9 mouse cellular contexts compared by ENCODE assay signal in genomic region chr10:128584386-128584785, GRCm38 (mm10). TPM values are rescaled to one million over a fixed set of nuclear protein-coding genes. Genes with fewer than 3 reads are reported as not detected.
DNase-seq lines count a peak whose midpoint lies in the region; ATAC-seq and TF ChIP-seq lines count a peak whose summit lies in the region.
"Had no signal": no experiment of that assay in that cellular context is flagged by ENCODE, and none has a peak within 500 bp of the region (broad histone marks: within the 10 kb centered on the region; RNA-seq: fewer than 3 reads in every experiment).

No protein-coding gene starts in this region.

- H3K4me3 ChIP-seq in heart, embryonic 13.5 days, result no peak overlapping the region
- H3K4me3 ChIP-seq in heart, adult 2 months, result no peak overlapping the region
- H3K4me3 ChIP-seq in embryonic facial prominence, embryonic 11.5 days (ENCODE audit: low read depth, low read length), result no peak overlapping the region
- no peak overlapping the region for H3K4me3 ChIP-seq in stomach, postnatal 0 days (ENCODE audit: low read depth, low read length)
- H3K4me3 ChIP-seq in neural tube, embryonic 15.5 days (replicated peaks), result no peak overlapping the region

- 0 out of 2 replicates have a peak overlapping the region, but pooled peaks have one; percentile 78 for H3K9ac ChIP-seq in heart, embryonic 13.5 days
- H3K9ac ChIP-seq in heart, adult 2 months (ENCODE audit: low read depth, low read length), result no peak overlapping the region
- H3K9ac ChIP-seq in embryonic facial prominence, embryonic 11.5 days (replicated peaks; ENCODE audit: low read length), result no peak overlapping the region
- H3K9ac ChIP-seq in stomach, postnatal 0 days (ENCODE audit: low read length), result no peak overlapping the region; the same call in 1 of the 2 replicates
- no peak overlapping the region for H3K9ac ChIP-seq in neural tube, embryonic 15.5 days (replicated peaks)

- TF ChIP-seq EP300 in heart, adult 2 months (IDR thresholded peaks at IDR 0.05; ENCODE audit: insufficient read depth, low read depth, low read length), result no peak
- peak; percentile 59 for TF ChIP-seq EP300 in stomach, postnatal 0 days (optimal IDR thresholded peaks at IDR 0.05)

- peaks cover 49% of the 10 kb centered on the region for H3K27me3 ChIP-seq in heart, embryonic 13.5 days (replicated peaks)
- H3K27me3 ChIP-seq in heart, adult 2 months (ENCODE audit: control insufficient read depth, insufficient read depth, low read length), result no peaks in the 10 kb centered on the region
- peaks cover 21% of the 10 kb centered on the region for H3K27me3 ChIP-seq in embryonic facial prominence, embryonic 11.5 days (ENCODE audit: control insufficient read depth, insufficient read depth, low read length)
- no peaks in the 10 kb centered on the region for H3K27me3 ChIP-seq in stomach, postnatal 0 days (ENCODE audit: control insufficient read depth, insufficient read depth, low read length)
- peaks cover 46% of the 10 kb centered on the region for H3K27me3 ChIP-seq in neural tube, embryonic 15.5 days (replicated peaks)

- ATAC-seq in heart, embryonic 13.5 days (ENCODE audit: extremely low read depth, insufficient number of reproducible peaks, low FRiP score, low TSS enrichment), result no peak
- ATAC-seq in embryonic facial prominence, embryonic 11.5 days (replicated peaks; ENCODE audit: insufficient number of reproducible peaks, low FRiP score, low TSS enrichment, low read depth), result no peak
- ATAC-seq in stomach, postnatal 0 days (ENCODE audit: low FRiP score, low TSS enrichment), result peak; percentile 68
- ATAC-seq in neural tube, embryonic 15.5 days (ENCODE audit: low FRiP score), result no peak

- WGBS in heart, embryonic 13.5 days, result 15% methylated on average over 4 of the region's 4 CpGs
- WGBS in heart, adult 2 months, result 39% methylated on average over 4 of the region's 4 CpGs
- 19% methylated on average over 4 of the region's 4 CpGs for WGBS in embryonic facial prominence, embryonic 11.5 days
- 8% methylated on average over 4 of the region's 4 CpGs for WGBS in stomach, postnatal 0 days
- WGBS in neural tube, embryonic 15.5 days, result 7% methylated on average over 4 of the region's 4 CpGs

- peak overlapping the region; percentile 63 for H3K4me2 ChIP-seq in heart, embryonic 13.5 days
- H3K4me2 ChIP-seq in embryonic facial prominence, embryonic 11.5 days (ENCODE audit: low read depth, low read length), result no peak overlapping the region
- peak overlapping the region; percentile 8; the same call in 1 of the 2 replicates for H3K4me2 ChIP-seq in stomach, postnatal 0 days (replicated peaks; ENCODE audit: low read depth)
- H3K4me2 ChIP-seq in neural tube, embryonic 15.5 days, result no peak overlapping the region

- H3K79me2 ChIP-seq in heart, adult 2 months (replicated peaks; ENCODE audit: control insufficient read depth, insufficient read depth, low read length), result no peaks in the 10 kb centered on the region

- no peak for TF ChIP-seq POLR2A in heart, adult 2 months (IDR thresholded peaks at IDR 0.05; ENCODE audit: insufficient read depth, low read depth, low read length)

- no peak for TF ChIP-seq CTCF in heart, adult 2 months (IDR thresholded peaks at IDR 0.05)
- TF ChIP-seq CTCF in stomach, postnatal 0 days (IDR thresholded peaks at IDR 0.05; ENCODE audit: low read depth), result no peak

- H3K36me3 ChIP-seq in heart, embryonic 13.5 days, result peaks cover 6% of the 10 kb centered on the region; the same call in 1 of the 2 replicates
- no peaks in the 10 kb centered on the region for H3K36me3 ChIP-seq in heart, adult 2 months (ENCODE audit: control insufficient read depth, insufficient read depth, low read length)
- no peaks in the 10 kb centered on the region for H3K36me3 ChIP-seq in embryonic facial prominence, embryonic 11.5 days (replicated peaks; ENCODE audit: control insufficient read depth, insufficient read depth, low read depth, low read length)
- H3K36me3 ChIP-seq in stomach, postnatal 0 days (ENCODE audit: control insufficient read depth, insufficient read depth, low read length), result peaks cover 2% of the 10 kb centered on the region; the same call in 1 of the 2 replicates
- H3K36me3 ChIP-seq in neural tube, embryonic 15.5 days, result no peaks in the 10 kb centered on the region

- no peaks in the 10 kb centered on the region for H3K9me3 ChIP-seq in heart, embryonic 13.5 days
- H3K9me3 ChIP-seq in embryonic facial prominence, embryonic 11.5 days (replicated peaks; ENCODE audit: control insufficient read depth, low read length), result no peaks in the 10 kb centered on the region
- no peaks in the 10 kb centered on the region for H3K9me3 ChIP-seq in stomach, postnatal 0 days (ENCODE audit: control insufficient read depth, low read length)
- no peaks in the 10 kb centered on the region for H3K9me3 ChIP-seq in neural tube, embryonic 15.5 days (replicated peaks)

- no peak overlapping the region for H3K27ac ChIP-seq in heart, embryonic 13.5 days (replicated peaks)
- H3K27ac ChIP-seq in heart, adult 2 months, result no peak overlapping the region
- H3K27ac ChIP-seq in embryonic facial prominence, embryonic 11.5 days (replicated peaks; ENCODE audit: low read depth, low read length), result no peak overlapping the region
- peak overlapping the region; percentile 82 for H3K27ac ChIP-seq in stomach, postnatal 0 days (replicated peaks)
- no peak overlapping the region for H3K27ac ChIP-seq in neural tube, embryonic 15.5 days (replicated peaks)

- intact Hi-C loops in heart, adult 2 months (cut with DNase I), result no loop called here

- DNase-seq in heart, adult 2 months, result no peak
- peak; percentile 70 for DNase-seq in embryonic facial prominence, embryonic 11.5 days (ENCODE audit: low spot score)
- peak; percentile 74 for DNase-seq in kidney, postnatal 14 days
- DNase-seq in stomach, postnatal 0 days (ENCODE audit: low spot score), result peak; percentile 90
- DNase-seq in left cerebral cortex, adult 9 months (ENCODE audit: low spot score in 2 of 2), result no peak
- DNase-seq in cerebellum, adult 18-20 months, result no peak
- DNase-seq: liver had no signal

- H3K4me1 ChIP-seq in heart, embryonic 13.5 days, result peaks cover 37% of the 10 kb centered on the region
- no peaks in the 10 kb centered on the region for H3K4me1 ChIP-seq in heart, adult 2 months (ENCODE audit: control insufficient read depth, insufficient read depth, low read length)
- no peaks in the 10 kb centered on the region; the same call in 1 of the 2 replicates for H3K4me1 ChIP-seq in embryonic facial prominence, embryonic 11.5 days (ENCODE audit: control insufficient read depth, insufficient read depth, low read length)
- 0 out of 2 replicates have a peak, but pooled peaks cover 7% of the 10 kb centered on the region for H3K4me1 ChIP-seq in stomach, postnatal 0 days (replicated peaks; ENCODE audit: control insufficient read depth, insufficient read depth)
- H3K4me1 ChIP-seq in neural tube, embryonic 15.5 days, result peaks cover 6% of the 10 kb centered on the region

RNA-seq across cellular contexts. Expression of gene Erbb3, which starts 5.1 kb away (rescaled TPM):
- polyA plus RNA-seq in heart, embryonic 13.5 days (2015; fragmentation: Nextera tagmentation; extraction: Ambion mirVana), result 3.7 and 4.1 TPM in 2 replicates
- 1 to 10 TPM; 6.3 to 8.2 TPM for total RNA-seq in heart, adult 2 months (2021)
- polyA plus RNA-seq in heart, adult 2 months (2012; rRNA removed), result 5.5 and 7.7 TPM in 2 replicates
- polyA plus RNA-seq in embryonic facial prominence, embryonic 11.5 days (2014; fragmentation: Nextera tagmentation; extraction: Ambion mirVana), result 10.2 and 10.6 TPM in 2 replicates
- 18.6 and 18.9 TPM in 2 replicates for polyA plus RNA-seq in stomach, postnatal 0 days (2015; fragmentation: Nextera tagmentation; extraction: Ambion mirVana)
- polyA plus RNA-seq in neural tube, embryonic 15.5 days (2015; fragmentation: Nextera tagmentation; extraction: Ambion mirVana), result 3.1 and 6.6 TPM in 2 replicates

RNA-seq across cellular contexts. Expression of gene Pa2g4, which starts 18.6 kb away (rescaled TPM):
- 125 and 136 TPM in 2 replicates for polyA plus RNA-seq in heart, embryonic 13.5 days (2015; fragmentation: Nextera tagmentation; extraction: Ambion mirVana)
- 10 to 100 TPM; 39.4 to 44.2 TPM for total RNA-seq in heart, adult 2 months (2021)
- polyA plus RNA-seq in heart, adult 2 months (2012; rRNA removed), result 19.5 and 35.6 TPM in 2 replicates
- 268 and 270 TPM in 2 replicates for polyA plus RNA-seq in embryonic facial prominence, embryonic 11.5 days (2014; fragmentation: Nextera tagmentation; extraction: Ambion mirVana)
- polyA plus RNA-seq in stomach, postnatal 0 days (2015; fragmentation: Nextera tagmentation; extraction: Ambion mirVana), result 131 and 135 TPM in 2 replicates
- 121 and 157 TPM in 2 replicates for polyA plus RNA-seq in neural tube, embryonic 15.5 days (2015; fragmentation: Nextera tagmentation; extraction: Ambion mirVana)

RNA-seq across cellular contexts. Expression of gene Rpl41, which starts 35.3 kb away (rescaled TPM):
- polyA plus RNA-seq in heart, embryonic 13.5 days (2015; fragmentation: Nextera tagmentation; extraction: Ambion mirVana), result 2,656 and 2,881 TPM in 2 replicates
- 1,000 to 10,000 TPM; 1,453 to 1,598 TPM for total RNA-seq in heart, adult 2 months (2021)
- polyA plus RNA-seq in heart, adult 2 months (2012; rRNA removed), result 853 and 867 TPM in 2 replicates
- polyA plus RNA-seq in embryonic facial prominence, embryonic 11.5 days (2014; fragmentation: Nextera tagmentation; extraction: Ambion mirVana), result 3,098 and 3,409 TPM in 2 replicates
- polyA plus RNA-seq in stomach, postnatal 0 days (2015; fragmentation: Nextera tagmentation; extraction: Ambion mirVana), result 3,550 and 3,693 TPM in 2 replicates
- polyA plus RNA-seq in neural tube, embryonic 15.5 days (2015; fragmentation: Nextera tagmentation; extraction: Ambion mirVana), result 2,372 and 2,481 TPM in 2 replicates

RNA-seq across cellular contexts. Expression of gene Zc3h10, which starts 36.8 kb away (rescaled TPM):
- 7.6 and 9.4 TPM in 2 replicates for polyA plus RNA-seq in heart, embryonic 13.5 days (2015; fragmentation: Nextera tagmentation; extraction: Ambion mirVana)
- total RNA-seq in heart, adult 2 months (2021), result 1 to 10 TPM; 7.5 to 7.6 TPM
- 6.6 and 6.8 TPM in 2 replicates for polyA plus RNA-seq in heart, adult 2 months (2012; rRNA removed)
- polyA plus RNA-seq in embryonic facial prominence, embryonic 11.5 days (2014; fragmentation: Nextera tagmentation; extraction: Ambion mirVana), result 13.6 and 15.0 TPM in 2 replicates
- 7.8 and 8.5 TPM in 2 replicates for polyA plus RNA-seq in stomach, postnatal 0 days (2015; fragmentation: Nextera tagmentation; extraction: Ambion mirVana)
- 16.0 and 16.2 TPM in 2 replicates for polyA plus RNA-seq in neural tube, embryonic 15.5 days (2015; fragmentation: Nextera tagmentation; extraction: Ambion mirVana)

RNA-seq across cellular contexts. Expression of gene Rps26, which starts 42.2 kb away (rescaled TPM):
- polyA plus RNA-seq in heart, embryonic 13.5 days (2015; fragmentation: Nextera tagmentation; extraction: Ambion mirVana), result 455 and 482 TPM in 2 replicates
- total RNA-seq in heart, adult 2 months (2021), result 100 to 1,000 TPM; 229 to 279 TPM
- 315 and 337 TPM in 2 replicates for polyA plus RNA-seq in heart, adult 2 months (2012; rRNA removed)
- polyA plus RNA-seq in embryonic facial prominence, embryonic 11.5 days (2014; fragmentation: Nextera tagmentation; extraction: Ambion mirVana), result 765 and 782 TPM in 2 replicates
- polyA plus RNA-seq in stomach, postnatal 0 days (2015; fragmentation: Nextera tagmentation; extraction: Ambion mirVana), result 781 and 811 TPM in 2 replicates
- 381 and 453 TPM in 2 replicates for polyA plus RNA-seq in neural tube, embryonic 15.5 days (2015; fragmentation: Nextera tagmentation; extraction: Ambion mirVana)

Comparison
In these comparisons a context has a peak if more than half of its experiments do, and no peak if none do; other contexts are left out.
1. H3K4me2 ChIP-seq: peak in heart, embryonic 13.5 days (single experiment) and stomach, postnatal 0 days (single experiment); none in embryonic facial prominence, embryonic 11.5 days (single experiment) and neural tube, embryonic 15.5 days (single experiment).
2. DNase-seq: peak in embryonic facial prominence, embryonic 11.5 days (single experiment), kidney, postnatal 14 days (single experiment) and stomach, postnatal 0 days (single experiment); none in heart, adult 2 months (0 of 2), left cerebral cortex, adult 9 months (0 of 2) and cerebellum, adult 18-20 months (0 of 2).